9 mouse cellular contexts compared by ENCODE assay signal in the genomic region with DNA sequence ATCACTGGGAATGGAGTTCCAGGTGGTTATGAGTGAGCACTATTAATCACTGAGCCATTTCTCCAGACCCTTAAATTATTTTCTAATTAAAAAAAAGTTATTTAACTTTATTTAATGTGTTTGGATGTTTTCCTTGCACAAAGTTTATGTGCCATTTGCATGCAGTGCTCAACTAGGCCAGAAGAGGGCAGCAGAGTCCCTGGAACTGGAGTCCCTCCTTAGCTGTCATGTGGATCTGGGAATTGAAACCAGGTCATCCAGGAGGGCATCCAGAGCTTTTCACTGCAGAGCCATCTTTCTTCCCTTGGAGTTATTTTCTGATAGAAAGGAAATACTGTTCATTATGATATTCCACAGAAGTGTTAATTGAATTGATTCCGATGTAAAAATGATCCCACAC.
A peak's percentile ranks its signal among the peaks of the same experiment; 100 is the strongest.
DNase-seq lines count a peak whose midpoint lies in the region; ATAC-seq and TF ChIP-seq lines count a peak whose summit lies in the region.
"Had no signal": no experiment of that assay in that cellular context is flagged by ENCODE, and none has a peak within 500 bp of the region (broad histone marks: within the 10 kb centered on the region; RNA-seq: fewer than 3 reads in every experiment).

No protein-coding gene starts in this region.

- peak; percentile 11 to 34 for DNase-seq in adrenal gland, postnatal 4 days (ENCODE audit: low spot score in 2 of 2)
- DNase-seq in gastrocnemius, postnatal 10 days = peak; percentile 72
- peak; percentile 58 for DNase-seq in left cerebral cortex, postnatal 4 days
- peak; percentile 61 for DNase-seq in retina, embryonic 14.5 days (ENCODE audit: low spot score)
- no peak for DNase-seq in yolk sac, embryonic 10.5 days (ENCODE audit: low spot score)

- no peak overlapping the region for H3K4me3 ChIP-seq in intestine, postnatal 0 days (ENCODE audit: low read depth, low read length)
- no peak overlapping the region for H3K4me3 ChIP-seq in intestine, embryonic 15.5 days (replicated peaks)
- no peak overlapping the region for H3K4me3 ChIP-seq in ES-Bruce4 (ENCODE audit: low read depth, low read length)

- no peak for TF ChIP-seq POLR2A in ES-Bruce4 (IDR thresholded peaks at IDR 0.05; ENCODE audit: insufficient read depth, low read length)

- no peak overlapping the region for H3K27ac ChIP-seq in intestine, postnatal 0 days (ENCODE audit: low read depth, low read length)
- H3K27ac ChIP-seq in intestine, embryonic 15.5 days = no peak overlapping the region
- H3K27ac ChIP-seq in ES-Bruce4 (ENCODE audit: insufficient read depth, low read length) = no peak overlapping the region
- H3K27ac ChIP-seq: macrophage had no signal

- 100% methylated on average over 1 of the region's 1 CpGs for WGBS in intestine, postnatal 0 days
- 89% methylated on average over 1 of the region's 1 CpGs for WGBS in intestine, embryonic 15.5 days

- H3K27me3 ChIP-seq in intestine, postnatal 0 days (replicated peaks; ENCODE audit: control insufficient read depth, insufficient read depth, low read length) = no peaks in the 10 kb centered on the region
- no peaks in the 10 kb centered on the region for H3K27me3 ChIP-seq in intestine, embryonic 15.5 days (replicated peaks)
- H3K27me3 ChIP-seq in ES-Bruce4 (ENCODE audit: control insufficient read depth, insufficient read depth, low read length, poor library complexity, severe bottlenecking) = no peaks in the 10 kb centered on the region

- no peak for ATAC-seq in intestine, postnatal 0 days
- no peak for ATAC-seq in intestine, embryonic 15.5 days

- no peak for TF ChIP-seq EP300 in ES-Bruce4 (IDR thresholded peaks at IDR 0.05; ENCODE audit: insufficient read depth, low read depth, low read length)

- no peaks in the 10 kb centered on the region for H3K4me1 ChIP-seq in intestine, postnatal 0 days (replicated peaks; ENCODE audit: control insufficient read depth, insufficient read depth, low read length)
- H3K4me1 ChIP-seq in intestine, embryonic 15.5 days (replicated peaks) = no peaks in the 10 kb centered on the region
- H3K4me1 ChIP-seq in ES-Bruce4 (ENCODE audit: control insufficient read depth, insufficient read depth, low read length) = no peaks in the 10 kb centered on the region

- no peak overlapping the region for H3K9ac ChIP-seq in intestine, postnatal 0 days (ENCODE audit: low read depth, low read length)
- no peak overlapping the region for H3K9ac ChIP-seq in intestine, embryonic 15.5 days
- no peak overlapping the region for H3K9ac ChIP-seq in ES-Bruce4 (ENCODE audit: low read depth, poor library complexity, severe bottlenecking)

- no peaks in the 10 kb centered on the region for H3K36me3 ChIP-seq in intestine, postnatal 0 days (ENCODE audit: control insufficient read depth, insufficient read depth)
- H3K36me3 ChIP-seq in intestine, embryonic 15.5 days = no peaks in the 10 kb centered on the region
- no peaks in the 10 kb centered on the region for H3K36me3 ChIP-seq in ES-Bruce4 (ENCODE audit: control insufficient read depth, insufficient read depth, low read length, poor library complexity, severe bottlenecking)

- TF ChIP-seq CTCF in intestine, postnatal 0 days (IDR thresholded peaks at IDR 0.05; ENCODE audit: low read depth) = peak; percentile 89
- TF ChIP-seq CTCF in ES-Bruce4 (IDR thresholded peaks at IDR 0.05; ENCODE audit: low read depth, low read length) = peak; percentile 95

- no peak overlapping the region for H3K4me2 ChIP-seq in intestine, postnatal 0 days (replicated peaks; ENCODE audit: low read depth)
- H3K4me2 ChIP-seq in intestine, embryonic 15.5 days (replicated peaks) = no peak overlapping the region

- intact Hi-C loops in left cerebral cortex, postnatal 4 days (cut with DNase I) = no loop called here

- no peaks in the 10 kb centered on the region for H3K9me3 ChIP-seq in intestine, postnatal 0 days (ENCODE audit: control insufficient read depth)
- no peaks in the 10 kb centered on the region for H3K9me3 ChIP-seq in intestine, embryonic 15.5 days
- H3K9me3 ChIP-seq in ES-Bruce4 (replicated peaks; ENCODE audit: control insufficient read depth, insufficient read depth, low read length, poor library complexity, severe bottlenecking) = no peaks in the 10 kb centered on the region
